Mouse (Mus musculus) E14TG2a.4 (cell line): ENCODE results near the gene Oard1.

Experiments
- H3K27me3 ChIP-seq: 2 replicates; pipeline ENCODE4 v1.6.1; 2014; ENCODE audit warnings: low read length, control low read depth; ENCODE audit not compliant: insufficient read depth
- H3K36me3 ChIP-seq: 2 replicates; pipeline ENCODE4 v1.6.1; 2014; ENCODE audit warnings: low read length, control low read depth; ENCODE audit not compliant: insufficient read depth
- H3K4me1 ChIP-seq: replicated peaks from 2 replicates; pipeline ENCODE4 v1.6.1; 2014; ENCODE audit warnings: low read depth, low read length, control low read depth
- H3K4me3 ChIP-seq: replicated peaks from 2 replicates; pipeline ENCODE4 v1.5.1; 2014; ENCODE audit warnings: mild to moderate bottlenecking, low read length
- H3K9me3 ChIP-seq: 2 replicates; pipeline ENCODE4 v1.6.1; 2014; ENCODE audit warnings: low read length, control low read depth
- CTCF ChIP-seq: conservative IDR thresholded peaks from 2 replicates; pipeline ENCODE4 v1.5.1; 2014; ENCODE audit warnings: low read length
- NANOG ChIP-seq: IDR thresholded peaks from 2 replicates; pipeline ENCODE4 v1.6.1; 2014; ENCODE audit warnings: borderline replicate concordance, low read length, mixed read lengths
- POU5F1 ChIP-seq: IDR thresholded peaks from 2 replicates; pipeline ENCODE4 v1.6.1; 2014; ENCODE audit warnings: low read length, borderline replicate concordance

Oard1 gene

GRCm38 (mm10) chr17:48402751-48403150 is 7.1 kb upstream of the Oard1 start:
- H3K36me3 ChIP-seq = peaks cover 76% of the 10 kb centered on the region
- TF ChIP-seq NANOG = no peak
- TF ChIP-seq CTCF = no peak
- TF ChIP-seq POU5F1 = no peak
- H3K9me3 ChIP-seq = no peaks in the 10 kb centered on the region
- H3K4me3 ChIP-seq = no peak overlapping the region
- no peaks in the 10 kb centered on the region for H3K27me3 ChIP-seq
- H3K4me1 ChIP-seq = peaks cover 45% of the 10 kb centered on the region

GRCm38 (mm10) chr17:48403848-48404247 is 6.0 kb upstream of the Oard1 start:
- Histone ChIP-seq H3K36me3 (peaks cover 65% of the 10 kb centered on the region), H3K4me3 (no peak overlapping the region), H3K9me3 (no peaks in the 10 kb centered on the region), H3K4me1 (peaks cover 42% of the 10 kb centered on the region), H3K27me3 (no peaks in the 10 kb centered on the region)
- no peak for TF ChIP-seq CTCF
- TF ChIP-seq NANOG = no peak
- TF ChIP-seq POU5F1 = no peak

GRCm38 (mm10) chr17:48404706-48405105 is 5.1 kb upstream of the Oard1 start:
- Histone ChIP-seq H3K4me1 (peaks cover 40% of the 10 kb centered on the region), H3K9me3 (no peaks in the 10 kb centered on the region), H3K27me3 (no peaks in the 10 kb centered on the region), H3K36me3 (peaks cover 57% of the 10 kb centered on the region), H3K4me3 (no peak overlapping the region)
- TF ChIP-seq NANOG (no peak), POU5F1 (no peak), CTCF (no peak)

DNA sequence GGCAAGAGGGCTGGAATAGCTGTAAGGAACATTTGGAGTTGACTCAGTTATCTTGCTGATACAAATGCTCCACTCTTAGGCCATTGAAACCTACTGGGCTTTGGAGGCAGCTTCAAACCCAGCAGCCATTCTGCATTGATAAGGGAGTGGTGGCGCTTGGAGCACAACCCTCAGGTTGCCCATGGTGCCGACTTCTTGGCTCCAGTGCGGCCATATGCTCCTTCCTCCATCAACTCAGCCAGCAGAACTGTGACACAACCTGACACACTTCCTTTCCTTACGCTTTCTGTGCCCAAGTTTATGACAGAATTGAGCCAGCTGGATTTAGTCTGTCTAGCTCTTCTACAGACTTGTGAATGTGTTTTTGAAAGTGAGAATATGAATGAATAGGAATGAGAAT is 2.7 kb upstream of the Oard1 start:
- Histone ChIP-seq H3K4me1 (peaks cover 51% of the 10 kb centered on the region), H3K36me3 (peaks cover 45% of the 10 kb centered on the region), H3K9me3 (no peaks in the 10 kb centered on the region), H3K27me3 (no peaks in the 10 kb centered on the region), H3K4me3 (peak overlapping the region; percentile 99)
- TF ChIP-seq CTCF (no peak), POU5F1 (no peak), NANOG (no peak)

- Histone ChIP-seq H3K4me3 (peak overlapping the region; percentile 99), H3K27me3 (no peaks in the 10 kb centered on the region), H3K9me3 (no peaks in the 10 kb centered on the region), H3K4me1 (peaks cover 51% of the 10 kb centered on the region), H3K36me3 (peaks cover 47% of the 10 kb centered on the region)
- TF ChIP-seq CTCF (no peak), NANOG (no peak), POU5F1 (no peak)
Observed at GRCm38 (mm10) chr17:48407910-48408525, 1.8 kb upstream of the Oard1 start.

GRCm38 (mm10) chr17:48408526-48409291 is 1.1 kb upstream of the Oard1 start:
- Histone ChIP-seq H3K27me3 (no peaks in the 10 kb centered on the region), H3K4me3 (peak overlapping the region; percentile 99), H3K36me3 (peaks cover 53% of the 10 kb centered on the region), H3K9me3 (no peaks in the 10 kb centered on the region), H3K4me1 (peaks cover 50% of the 10 kb centered on the region)
- TF ChIP-seq CTCF (no peak), POU5F1 (no peak), NANOG (no peak)

DNA sequence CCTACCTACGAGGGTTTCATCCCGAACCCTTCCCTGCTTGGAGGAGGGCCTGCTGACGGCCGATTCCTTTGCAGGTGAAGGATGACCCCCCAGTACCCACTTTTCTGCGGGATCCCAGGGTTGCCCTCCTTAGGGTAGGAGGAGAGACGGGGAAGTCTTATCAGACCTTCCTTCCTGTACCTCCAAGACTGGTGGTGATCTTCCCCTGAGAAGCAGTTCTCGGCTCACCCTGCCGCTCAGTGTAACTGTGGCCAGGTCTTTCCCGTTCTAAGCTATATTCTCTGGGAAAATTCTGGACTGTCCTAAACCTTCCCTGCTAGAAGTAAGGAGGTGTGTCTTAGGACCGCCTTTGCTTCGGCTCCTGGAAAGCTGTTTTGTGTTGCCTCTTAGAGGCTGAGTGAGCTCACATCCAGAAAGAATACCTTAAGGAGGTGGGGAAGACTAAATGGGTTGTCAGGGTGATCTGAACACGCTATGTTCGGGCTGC is 528 bp downstream of the Oard1 start:
- TF ChIP-seq NANOG (no peak), POU5F1 (no peak), CTCF (no peak)
- no peaks in the 10 kb centered on the region for H3K27me3 ChIP-seq
- no peaks in the 10 kb centered on the region for H3K9me3 ChIP-seq
- H3K36me3 ChIP-seq = peaks cover 61% of the 10 kb centered on the region
- H3K4me3 ChIP-seq = peak overlapping the region; percentile 99
- H3K4me1 ChIP-seq = peaks cover 52% of the 10 kb centered on the region

GRCm38 (mm10) chr17:48411241-48411640 is 1.4 kb downstream of the Oard1 start:
- TF ChIP-seq NANOG (no peak), CTCF (no peak), POU5F1 (no peak)
- H3K9me3 ChIP-seq = no peaks in the 10 kb centered on the region
- peak overlapping the region; percentile 99 for H3K4me3 ChIP-seq
- no peaks in the 10 kb centered on the region for H3K27me3 ChIP-seq
- H3K4me1 ChIP-seq = peaks cover 61% of the 10 kb centered on the region
- peaks cover 65% of the 10 kb centered on the region for H3K36me3 ChIP-seq

- TF ChIP-seq CTCF = no peak
- TF ChIP-seq NANOG = no peak
- TF ChIP-seq POU5F1 = no peak
- Histone ChIP-seq H3K27me3 (no peaks in the 10 kb centered on the region), H3K4me3 (no peak overlapping the region), H3K36me3 (peaks cover 85% of the 10 kb centered on the region), H3K9me3 (no peaks in the 10 kb centered on the region), H3K4me1 (peaks cover 59% of the 10 kb centered on the region)
Observed at GRCm38 (mm10) chr17:48416011-48416410, 6.2 kb downstream of the Oard1 start.
